Mouse (Mus musculus): ENCODE data around the gene Srgap2.

The Srgap2 gene

GRCm38 (mm10) chr1:131525586-131526271 lies 1.4 kb downstream of the Srgap2 start:
- DNase-seq = peak; percentile 62

DNA sequence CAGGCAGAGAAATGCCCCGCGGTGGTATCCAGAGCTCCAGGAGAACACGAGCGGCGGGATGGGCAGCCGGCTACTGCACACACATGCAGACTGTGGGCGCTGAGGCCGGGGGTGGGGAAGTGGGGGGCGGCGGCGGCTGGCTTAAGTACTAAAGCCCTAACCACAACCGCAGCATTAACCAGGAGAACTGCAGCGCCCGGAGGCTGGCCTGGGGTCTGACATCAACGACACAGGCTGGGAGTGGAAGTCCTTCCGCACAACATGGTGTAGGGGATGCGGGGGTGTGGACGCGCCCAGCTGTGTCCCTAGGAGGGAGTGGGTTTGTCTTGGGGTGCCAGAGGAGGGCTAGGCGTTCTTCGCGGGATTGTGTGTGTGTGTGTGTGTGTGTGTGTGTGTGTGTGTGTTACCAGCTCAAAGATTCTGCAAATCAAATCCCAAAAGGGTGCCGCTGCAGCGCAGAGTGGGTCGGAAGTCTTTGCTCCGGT lies 2.0 kb downstream of the Srgap2 start:
- DNase-seq = peak; percentile 59

- DNase-seq = no peak
These were observed 3.4 kb downstream of the Srgap2 start for GRCm38 (mm10) chr1:131523794-131524193.

GRCm38 (mm10) chr1:131516588-131516987 lies 10.6 kb downstream of the Srgap2 start:
- DNase-seq = no peak

- DNase-seq = no peak
These were observed 13.0 kb downstream of the Srgap2 start for GRCm38 (mm10) chr1:131514197-131514596.

DNA sequence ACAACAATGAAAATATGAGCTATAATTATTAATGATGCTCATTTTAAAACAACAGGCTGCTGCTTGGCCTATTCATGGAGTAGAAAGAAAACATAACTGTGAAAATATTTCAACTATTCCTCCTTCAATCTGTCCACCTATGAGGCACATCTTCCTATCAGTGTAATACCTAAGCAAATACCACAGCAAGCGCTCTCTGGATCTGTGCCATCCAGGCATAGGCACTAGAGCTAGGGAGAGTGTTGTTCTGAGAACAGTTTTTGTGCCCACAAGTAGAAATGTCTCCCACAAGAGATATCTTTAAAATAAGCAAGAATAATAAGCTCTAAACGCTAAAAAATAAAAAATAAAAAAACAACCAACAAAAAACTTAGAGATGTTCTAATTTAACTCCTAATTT lies 14.0 kb downstream of the Srgap2 start:
- no peak for DNase-seq

GRCm38 (mm10) chr1:131511661-131512500 lies 15.3 kb downstream of the Srgap2 start:
- DNase-seq = no peak

- DNase-seq = no peak
These were observed 16.0 kb downstream of the Srgap2 start for GRCm38 (mm10) chr1:131511131-131511530.

DNA sequence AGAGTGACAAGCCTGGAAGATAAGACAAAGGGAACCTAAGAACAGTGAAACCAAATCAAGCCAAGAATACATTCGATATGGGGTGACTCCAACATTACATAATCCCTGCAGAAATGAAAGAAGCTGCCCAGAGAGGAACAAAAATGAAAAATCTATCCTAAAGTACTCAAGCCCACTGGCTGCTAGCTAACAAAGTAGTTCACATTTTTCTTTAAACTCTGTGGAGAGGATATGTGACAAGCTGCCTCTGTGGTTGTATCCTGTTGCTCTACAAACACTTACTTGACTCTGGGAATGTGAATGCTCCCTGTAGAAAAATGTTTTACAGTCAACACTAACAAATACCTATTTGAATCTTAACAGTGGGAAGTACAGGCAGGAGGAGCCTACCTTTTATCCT lies 25.5 kb downstream of the Srgap2 start:
- no peak for DNase-seq

DNA sequence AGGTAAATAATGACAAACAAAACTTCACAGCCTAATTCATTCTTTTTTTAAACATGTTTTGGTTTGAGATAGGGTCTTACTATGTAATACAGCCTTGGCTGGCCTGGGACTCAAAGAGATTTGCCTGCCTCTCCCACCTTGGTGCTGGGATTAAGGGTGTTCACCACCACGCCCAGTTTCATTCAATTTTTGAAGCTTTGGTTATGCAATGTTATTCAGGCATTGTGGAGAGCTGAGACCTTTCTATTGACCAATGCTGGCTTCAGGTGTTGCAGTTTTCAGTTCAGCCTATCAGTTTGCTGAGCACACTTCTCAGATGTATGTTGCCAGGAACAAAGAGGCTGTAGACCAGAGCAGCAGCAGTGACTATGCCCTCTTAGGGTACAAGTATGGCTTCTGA lies 28.9 kb downstream of the Srgap2 start:
- DNase-seq = no peak

GRCm38 (mm10) chr1:131493966-131494898 lies 32.9 kb downstream of the Srgap2 start:
- no peak for DNase-seq

DNA sequence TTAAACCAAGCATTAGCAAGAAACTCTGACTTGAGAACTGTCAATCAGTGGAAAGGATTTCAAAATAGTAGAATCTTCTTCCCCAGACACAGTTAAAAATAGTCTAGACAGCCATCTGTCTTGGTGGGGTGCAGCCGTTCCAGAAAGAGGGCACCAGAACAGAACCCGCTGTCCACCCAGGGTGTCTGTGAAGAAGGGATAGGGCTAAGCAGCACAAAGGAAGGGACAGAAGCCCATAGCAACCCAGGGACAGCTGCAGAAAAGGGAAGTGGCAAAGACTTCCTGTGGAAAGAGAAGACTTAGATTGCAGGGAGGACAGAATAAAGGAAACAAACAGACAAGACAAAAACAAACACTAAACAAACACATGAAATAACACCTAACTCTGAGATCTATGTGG lies 34.8 kb downstream of the Srgap2 start:
- DNase-seq = no peak

DNA sequence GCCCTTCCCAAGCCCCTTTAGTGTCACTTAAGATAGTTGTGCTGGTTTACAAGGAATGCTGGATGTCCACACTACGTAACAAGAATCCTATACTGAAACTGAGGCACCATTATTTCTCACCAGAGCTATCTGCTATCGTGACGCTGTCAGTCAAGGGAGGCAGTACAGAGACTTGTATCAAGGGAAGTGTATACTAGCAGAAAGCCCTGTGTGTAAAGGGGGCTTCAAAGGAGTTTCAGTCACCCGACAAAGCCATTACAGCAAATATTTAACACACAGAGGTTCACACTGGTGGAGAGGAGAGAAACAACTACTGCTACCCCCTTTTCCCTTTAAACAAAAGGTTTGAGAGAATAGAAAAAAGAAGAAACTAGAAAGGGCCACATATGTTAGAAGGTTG lies 35.6 kb downstream of the Srgap2 start:
- no peak for DNase-seq

DNA sequence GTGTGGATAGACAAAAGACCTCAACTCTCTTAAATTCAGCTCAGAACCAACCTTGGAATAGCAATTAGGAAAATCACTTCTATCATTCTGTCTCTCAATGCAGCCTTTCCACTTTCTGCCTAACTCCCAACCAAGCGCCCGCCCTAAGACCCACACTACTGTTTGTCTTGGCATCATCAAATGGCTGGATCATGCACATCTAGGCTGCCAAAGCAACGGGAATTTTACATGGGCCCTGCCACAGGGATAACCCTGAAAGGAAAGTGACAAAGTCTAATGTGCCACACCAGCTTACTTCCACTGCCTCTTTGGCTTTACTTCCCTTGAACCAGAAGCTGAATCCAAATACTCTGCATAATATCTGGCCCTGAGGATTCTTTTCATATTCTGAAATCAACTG lies 37.8 kb downstream of the Srgap2 start:
- DNase-seq = no peak

- no peak for DNase-seq
These were observed 40.9 kb downstream of the Srgap2 start for GRCm38 (mm10) chr1:131486094-131486850.

GRCm38 (mm10) chr1:131482242-131482641 lies 44.9 kb downstream of the Srgap2 start:
- DNase-seq = no peak

DNA sequence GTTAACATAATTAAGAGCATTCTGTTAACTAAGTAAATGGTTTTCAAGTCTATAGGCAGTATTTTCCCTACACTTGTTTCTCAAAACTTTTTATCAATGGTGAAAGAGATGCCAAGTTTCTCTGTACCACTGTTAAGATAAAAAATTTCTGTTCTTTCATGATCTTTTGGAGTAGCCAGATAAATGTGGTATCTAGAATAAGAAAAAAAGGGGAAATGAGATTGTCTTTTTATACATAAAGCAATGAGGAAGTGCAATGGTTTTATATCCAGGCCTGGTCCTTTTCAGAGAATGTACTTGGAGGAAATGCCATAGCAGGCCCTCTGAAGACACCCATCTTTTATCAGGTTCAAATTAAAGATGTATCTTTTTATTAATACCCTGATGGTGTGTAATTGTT lies 45.8 kb downstream of the Srgap2 start:
- no peak for DNase-seq

- no peak for DNase-seq
These were observed 48.3 kb downstream of the Srgap2 start for GRCm38 (mm10) chr1:131478770-131479305.

DNA sequence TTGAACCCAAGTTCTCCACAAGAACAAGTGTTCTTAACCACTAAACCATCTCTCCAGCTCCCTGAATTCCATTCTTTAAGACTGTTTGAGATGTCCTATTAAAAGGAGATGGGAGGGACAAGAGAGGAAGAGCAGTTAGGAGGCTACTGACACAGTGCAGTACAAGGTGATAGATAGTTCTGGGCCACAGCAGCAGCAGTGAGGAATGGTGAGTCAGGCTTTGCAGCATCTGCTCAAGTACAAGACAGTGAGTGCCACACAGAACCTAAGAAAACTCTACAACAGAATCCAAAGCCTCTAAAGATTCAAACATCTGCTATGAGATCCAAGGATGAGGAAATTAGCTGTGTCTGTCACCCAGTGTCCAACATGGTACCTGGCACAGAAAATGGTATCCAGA lies 51.8 kb downstream of the Srgap2 start:
- no peak for DNase-seq

GRCm38 (mm10) chr1:131473631-131474118 lies 53.5 kb downstream of the Srgap2 start:
- no peak for DNase-seq

- DNase-seq = no peak
These were observed 56.6 kb downstream of the Srgap2 start for GRCm38 (mm10) chr1:131470597-131470996.

DNA sequence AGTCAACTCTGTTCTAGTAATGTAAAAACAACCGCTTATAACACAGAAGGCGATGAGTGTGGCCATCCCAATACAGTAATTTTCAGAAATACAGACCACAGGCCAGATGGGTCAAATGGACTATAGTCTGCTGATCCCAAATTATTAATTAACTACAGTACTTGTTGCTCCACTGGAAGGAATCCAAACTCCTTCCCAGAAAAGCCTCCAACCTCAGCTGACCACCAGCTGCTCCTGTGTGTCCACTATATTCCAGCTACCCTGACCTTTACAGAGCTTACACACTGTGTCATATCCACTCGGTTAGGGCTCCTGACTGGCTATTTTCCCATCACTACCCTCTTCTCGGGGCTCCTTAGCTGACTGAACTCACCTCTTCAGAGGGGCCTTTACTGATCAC lies 61.3 kb downstream of the Srgap2 start:
- no peak for DNase-seq
